Mouse (Mus musculus) inflammation-experienced regulatory T-cells, adult 6 months (primary cell): ENCODE data around the gene Prex1. TPM values are rescaled to one million over a fixed set of nuclear protein-coding genes. Genes with fewer than 3 reads are reported as not detected.

Source experiments
- ATAC-seq: one replicate; pipeline ENCODE4 v1.8.0; 2017
- polyA plus RNA-seq, 3 experiments: library from polyadenylated mRNA; unstranded; fragments of 100-300 nt; shearing (Covaris generic); gene quantifications; one replicate each; pipeline ENCODE4 v1.2.1; 2017

The Prex1 gene
- polyA plus RNA-seq, 3 experiments from 2014 or later, result 31.3 to 54.8 (median 31.8) TPM

DNA sequence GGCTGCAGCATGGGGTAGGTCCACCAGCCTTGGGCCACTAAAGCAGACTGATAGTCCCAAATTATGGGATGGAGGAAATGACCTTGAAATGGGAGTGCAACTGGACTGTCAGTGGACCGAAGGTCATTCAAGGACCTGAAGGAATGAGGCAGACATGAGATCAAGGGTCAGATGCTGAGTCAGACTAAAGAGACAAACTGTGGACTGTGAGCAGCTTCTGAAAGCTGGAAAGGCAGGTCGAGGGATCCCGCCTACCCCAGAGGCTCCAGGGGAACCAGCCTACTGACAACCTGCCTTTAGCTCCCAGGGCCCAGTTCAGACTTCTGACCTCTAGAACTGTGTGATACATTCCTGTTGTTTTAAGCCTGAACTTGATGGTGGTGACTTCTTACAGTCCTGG, 55.3 kb downstream of the Prex1 start:
- no peak for ATAC-seq

DNA sequence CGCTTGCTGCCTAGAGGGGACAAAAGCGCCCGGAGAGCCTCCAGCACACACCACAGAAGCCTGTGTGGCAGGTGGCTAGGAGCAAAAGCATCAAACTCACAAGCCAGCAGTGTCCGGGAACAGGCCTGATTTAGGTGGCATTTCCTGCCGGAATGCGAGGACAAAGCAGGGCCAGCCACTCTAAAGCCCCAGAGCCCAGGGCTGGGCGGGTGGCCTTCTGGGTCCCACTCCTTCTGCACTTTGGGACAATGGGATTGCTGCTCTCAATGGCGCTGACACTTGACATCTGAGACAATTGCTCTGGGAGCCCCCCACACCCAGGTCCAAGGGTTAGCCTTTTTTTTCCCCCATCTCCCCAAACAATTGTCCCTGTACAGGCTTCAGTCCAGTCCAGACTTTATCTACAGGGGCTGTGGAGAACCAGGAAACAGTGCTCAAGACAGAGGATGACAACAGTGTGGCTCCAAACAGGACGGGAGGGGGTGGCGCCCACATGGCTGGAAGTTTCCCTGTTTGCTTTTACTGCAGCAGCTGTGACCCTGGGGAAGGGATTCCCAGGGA, 56.1 kb downstream of the Prex1 start:
- no peak for ATAC-seq

DNA sequence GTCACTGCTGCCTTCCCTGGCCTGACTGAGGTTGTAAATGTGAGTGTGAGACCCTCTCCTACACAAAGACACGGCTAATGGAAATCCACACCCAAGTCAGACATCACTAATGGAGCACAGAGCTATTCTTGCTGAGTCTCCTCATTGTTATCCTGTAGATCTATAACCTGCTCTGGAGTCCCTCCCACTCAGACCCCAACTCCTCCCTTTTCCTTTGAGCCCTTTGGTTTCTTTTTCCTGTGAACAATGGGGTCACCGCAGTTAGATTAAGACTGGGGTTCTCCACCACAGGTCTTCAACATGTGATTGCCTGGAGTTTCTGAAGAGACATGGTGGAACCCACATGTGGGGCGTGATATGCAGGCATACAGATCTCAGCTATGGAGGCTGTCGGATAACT, 57.0 kb downstream of the Prex1 start:
- ATAC-seq, result peak; percentile 71

DNA sequence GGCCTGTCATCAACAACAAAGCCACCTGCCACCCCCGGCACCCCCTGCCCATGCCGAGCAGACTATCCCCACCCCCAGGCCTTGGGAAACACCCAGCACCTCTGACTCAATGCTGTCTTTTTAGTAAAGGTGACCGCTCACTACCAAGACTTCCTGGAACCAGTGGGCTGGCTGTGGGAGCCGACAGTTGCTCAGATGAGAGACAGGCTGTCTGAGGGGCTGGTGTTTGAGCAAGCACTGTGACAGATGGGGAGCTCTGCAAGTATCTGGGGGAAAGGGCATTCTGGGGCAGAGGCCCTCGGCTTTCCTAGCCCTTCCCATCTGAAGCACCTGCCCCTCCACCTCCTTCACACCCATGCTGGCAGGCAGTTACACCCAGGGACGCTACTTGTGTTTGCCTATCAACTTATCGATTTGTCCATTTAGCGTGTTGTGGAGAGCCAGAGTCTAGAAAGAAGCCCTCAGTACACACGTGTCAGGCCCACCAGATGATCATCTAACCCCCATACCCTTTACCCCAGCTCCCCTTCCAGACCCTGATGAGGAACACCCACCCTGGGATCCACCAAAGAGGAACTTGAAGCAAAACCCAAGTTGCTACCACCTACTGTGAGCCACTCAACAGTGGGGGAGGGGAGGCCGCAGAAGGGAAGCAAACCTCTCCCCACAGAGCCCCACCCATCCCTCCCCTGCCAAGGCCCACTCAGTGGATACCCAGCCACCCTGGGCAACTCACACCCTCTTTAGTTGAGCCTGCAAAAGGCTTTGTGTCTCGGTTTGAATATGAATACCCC, 57.7 kb downstream of the Prex1 start:
- ATAC-seq, result peak; percentile 38

DNA sequence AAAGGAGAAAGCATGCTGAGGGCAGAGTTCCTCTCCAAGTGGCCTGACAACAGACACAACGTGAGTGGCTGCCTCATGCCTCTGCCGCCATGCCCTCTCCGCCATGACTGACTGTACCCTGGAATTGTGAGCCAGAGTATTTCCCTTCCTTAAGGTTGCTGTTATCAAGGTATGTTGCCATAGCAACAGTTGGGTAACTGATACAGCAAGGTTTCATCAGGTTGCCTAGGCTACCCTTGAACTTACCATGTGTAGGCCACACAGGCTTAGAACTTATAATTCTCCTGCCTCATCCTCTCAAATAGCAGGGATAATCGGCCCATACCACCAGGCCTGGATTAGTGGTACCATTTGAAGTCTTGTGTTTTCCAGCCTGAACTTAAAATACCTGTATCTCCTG, 58.3 kb downstream of the Prex1 start:
- ATAC-seq, result no peak

DNA sequence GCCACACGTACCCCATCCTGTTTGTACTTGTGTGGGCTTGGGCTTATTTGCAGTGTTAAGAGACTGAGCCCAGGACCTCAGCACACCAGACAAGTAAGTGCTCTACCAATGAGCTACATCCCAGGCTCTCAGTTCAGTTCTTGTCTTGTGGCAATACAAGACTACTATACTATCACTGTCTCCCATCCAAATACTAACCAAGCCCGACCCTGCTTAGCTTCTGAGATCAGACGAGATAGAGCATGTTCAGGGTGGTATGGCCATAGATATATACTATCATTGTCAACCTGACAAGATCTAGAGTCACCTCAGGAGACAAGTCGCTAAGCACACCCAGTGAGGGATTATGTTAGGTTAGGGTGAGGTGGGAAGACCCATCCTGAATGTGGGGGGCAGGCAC, 58.8 kb downstream of the Prex1 start:
- no peak for ATAC-seq

DNA sequence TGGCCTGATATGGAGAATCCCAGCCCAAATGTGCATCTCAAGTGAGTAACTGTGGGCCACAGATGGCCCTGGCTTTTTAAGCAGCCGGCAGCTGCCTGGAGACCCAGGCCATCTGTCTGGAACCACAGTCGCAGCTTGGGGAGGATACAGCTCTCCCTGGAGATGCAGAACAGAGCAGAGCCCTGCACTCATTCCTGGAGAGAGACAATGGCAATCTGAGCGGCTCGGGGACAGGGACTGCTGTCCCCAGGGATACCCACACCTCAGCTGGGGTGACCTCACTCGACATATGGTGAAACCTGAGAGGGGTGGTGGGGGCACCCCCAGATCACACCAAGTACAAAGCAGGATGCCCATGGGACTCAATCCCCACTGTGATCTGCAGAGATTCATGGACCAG, 60.1 kb downstream of the Prex1 start:
- no peak for ATAC-seq

DNA sequence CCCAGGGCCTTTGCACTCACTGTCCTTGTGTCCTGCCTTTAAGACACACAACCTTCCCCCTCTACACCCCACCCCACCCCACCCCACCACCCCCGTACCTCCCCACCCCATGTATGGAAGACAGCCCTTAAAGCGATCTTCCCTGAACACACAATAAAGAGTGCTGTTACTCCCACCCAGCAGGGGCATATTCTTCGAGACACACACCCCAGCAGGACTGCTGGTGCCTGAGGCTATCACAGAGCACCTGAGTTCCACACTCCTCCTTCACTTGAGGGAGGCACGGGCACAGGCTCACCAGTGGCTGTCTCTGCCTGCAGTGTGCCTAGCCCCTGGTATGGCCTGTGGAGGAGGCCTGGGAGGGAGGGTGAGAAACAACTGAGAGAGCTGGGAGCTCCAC, 61.0 kb downstream of the Prex1 start:
- ATAC-seq, result no peak

DNA sequence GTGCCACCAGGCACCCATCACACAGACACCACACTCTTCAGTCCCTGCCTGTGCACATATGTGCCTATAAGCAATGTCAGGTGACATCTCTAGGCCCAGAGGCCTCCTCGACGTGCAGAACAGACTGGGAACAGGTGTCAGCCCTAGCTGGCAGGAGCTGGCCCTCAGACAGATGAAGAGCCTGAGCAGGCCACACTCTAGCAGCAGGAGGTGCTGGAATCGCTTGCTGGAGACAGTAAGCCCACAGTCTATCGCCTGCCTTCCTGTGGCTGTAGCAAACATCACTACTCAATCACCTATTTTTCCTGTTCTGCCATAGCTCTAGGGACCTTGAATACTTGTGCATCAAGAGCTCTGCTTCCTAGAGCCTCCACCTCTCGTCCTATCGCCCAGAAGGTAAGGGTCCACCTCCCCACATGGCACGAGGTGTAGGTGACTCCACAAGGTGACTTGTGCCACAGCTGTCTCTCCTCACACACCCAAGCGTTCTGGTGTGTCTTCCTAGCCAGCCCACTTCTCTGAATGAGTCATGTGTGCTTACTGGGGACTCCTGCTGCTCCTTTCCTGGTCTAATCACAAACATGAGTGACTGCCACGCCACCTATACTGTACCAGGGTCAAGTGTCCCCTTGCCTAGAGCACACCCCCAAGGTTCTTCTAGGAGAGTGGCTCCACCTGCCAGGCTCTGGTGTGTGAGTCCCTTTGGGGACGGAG, 62.2 kb downstream of the Prex1 start:
- peak; percentile 6 for ATAC-seq

DNA sequence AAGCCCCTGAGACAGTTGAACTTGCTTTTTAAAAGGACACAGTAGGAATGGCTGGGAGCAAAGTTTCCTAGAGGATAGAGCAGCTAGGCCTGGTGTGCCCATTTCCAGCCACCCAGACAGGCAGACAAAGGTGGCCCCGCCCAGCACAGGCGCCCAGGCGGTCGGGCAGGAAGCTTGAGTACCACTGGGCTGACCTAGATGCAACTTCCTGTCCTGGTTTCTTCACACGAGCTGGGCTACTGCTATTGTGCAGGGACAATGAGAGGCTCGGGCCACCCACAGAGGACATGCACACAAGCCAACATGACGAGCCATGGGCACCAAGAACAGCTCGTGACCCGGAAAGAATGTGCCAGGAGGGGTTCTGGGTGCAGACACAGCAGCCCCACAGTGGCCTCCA, 63.2 kb downstream of the Prex1 start:
- ATAC-seq, result peak; percentile 72

DNA sequence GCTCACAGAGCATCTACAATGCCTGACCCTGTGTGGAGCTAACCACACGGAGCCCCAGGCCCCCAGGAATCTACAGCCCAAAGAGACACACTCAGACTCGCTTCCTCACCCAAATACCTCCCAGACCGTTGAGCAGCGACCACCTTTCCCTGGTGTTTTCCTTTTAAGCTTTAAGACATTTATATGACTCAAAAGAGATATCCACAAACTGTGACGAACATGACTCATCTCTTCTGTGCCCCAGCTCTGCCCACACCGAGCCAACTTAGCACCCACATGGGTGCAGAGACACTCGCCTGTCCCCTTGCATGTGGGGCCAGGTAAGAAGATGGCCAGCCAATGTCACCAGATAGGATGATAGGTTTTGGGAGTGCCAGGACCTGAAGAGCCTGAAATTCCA, 66.4 kb downstream of the Prex1 start:
- peak; percentile 15 for ATAC-seq

DNA sequence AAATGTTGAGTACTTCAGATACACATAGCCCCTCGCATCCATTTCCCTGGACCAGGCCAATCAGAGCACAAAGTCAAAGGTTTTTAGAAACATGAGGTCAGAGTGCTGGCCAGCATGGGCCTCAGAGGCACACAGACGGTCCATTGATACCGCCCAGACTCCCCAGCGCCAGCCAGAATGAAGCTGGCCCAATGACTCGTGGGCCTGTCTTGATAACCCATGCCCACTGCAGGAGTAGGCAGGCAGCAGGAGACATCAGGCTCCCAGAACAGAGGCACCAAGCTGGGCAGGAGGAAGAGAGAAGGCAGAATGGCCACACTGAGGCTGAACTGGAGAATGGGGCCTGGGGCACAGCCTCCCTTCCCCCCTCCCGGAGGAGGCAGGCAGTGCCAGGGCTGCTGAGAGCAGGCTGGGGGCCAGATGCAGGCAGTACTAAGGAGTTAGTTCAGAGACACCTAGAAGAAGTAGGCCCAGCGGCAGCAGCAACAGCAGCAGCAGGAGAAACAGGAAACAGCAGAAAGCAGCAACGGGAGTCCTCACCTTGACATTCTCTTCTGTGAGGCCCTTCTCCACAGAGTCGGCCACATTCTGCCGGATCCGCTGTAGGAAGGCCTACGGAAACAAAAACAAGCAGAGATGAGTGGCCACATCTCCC, 67.1 kb downstream of the Prex1 start:
- ATAC-seq, result peak; percentile 27

DNA sequence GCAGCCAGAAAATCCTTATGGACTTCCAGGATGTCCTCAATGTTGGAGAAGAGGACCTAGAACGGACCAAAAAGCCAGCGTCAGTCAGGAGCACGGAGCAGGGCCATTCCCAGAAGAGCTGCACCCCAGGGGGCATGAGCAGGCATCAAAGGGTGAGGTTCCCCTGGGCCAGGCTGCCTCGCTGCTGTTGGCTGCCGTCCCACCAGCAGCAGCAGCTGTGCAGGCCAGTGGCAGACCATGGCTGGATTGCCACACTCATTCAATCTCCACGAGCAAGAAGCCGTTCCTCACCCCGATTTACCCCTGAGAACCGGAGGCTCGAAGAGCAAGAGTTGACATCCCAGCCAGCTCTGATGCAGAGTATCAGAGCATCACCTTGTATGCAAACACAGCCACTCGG, 68.8 kb downstream of the Prex1 start:
- no peak for ATAC-seq

DNA sequence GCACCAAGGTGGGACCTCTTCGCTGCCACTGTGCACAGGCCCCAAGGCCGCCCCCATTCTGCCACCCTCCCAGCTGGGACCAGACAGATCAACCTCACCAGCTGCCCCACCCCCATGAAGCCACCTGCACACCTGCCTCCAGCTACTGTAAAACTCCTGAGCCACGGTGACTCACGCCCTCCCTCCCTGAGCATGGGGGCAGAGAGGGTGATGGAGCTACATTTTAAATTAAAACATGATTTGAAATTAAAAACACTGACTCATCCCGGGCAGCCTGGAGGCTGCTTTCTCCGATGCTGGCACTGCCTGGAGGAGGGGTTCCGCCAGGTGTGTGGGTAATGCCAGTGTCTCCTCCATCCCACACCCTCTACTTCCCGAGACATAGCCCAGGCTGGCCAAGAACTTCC, 71.0 kb downstream of the Prex1 start:
- ATAC-seq, result no peak

DNA sequence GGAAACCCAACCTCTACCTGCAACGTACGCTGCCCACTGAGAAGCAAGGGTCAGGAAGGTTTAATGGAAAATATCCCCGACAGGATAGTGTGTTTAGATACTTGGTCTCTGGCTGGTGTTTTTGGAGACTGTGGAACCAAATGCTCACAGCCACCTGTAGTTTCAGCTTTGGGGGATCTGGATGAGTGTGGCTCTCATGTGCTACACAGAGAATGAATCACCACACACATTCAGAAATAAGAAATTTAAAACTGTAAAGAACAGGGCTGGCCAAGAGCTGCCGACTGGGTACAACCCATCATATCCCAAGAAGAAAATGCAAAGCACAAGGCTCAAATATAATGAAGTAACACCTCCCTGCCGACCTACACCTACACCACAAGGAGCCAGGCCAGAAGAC, 73.9 kb downstream of the Prex1 start:
- ATAC-seq, result no peak

DNA sequence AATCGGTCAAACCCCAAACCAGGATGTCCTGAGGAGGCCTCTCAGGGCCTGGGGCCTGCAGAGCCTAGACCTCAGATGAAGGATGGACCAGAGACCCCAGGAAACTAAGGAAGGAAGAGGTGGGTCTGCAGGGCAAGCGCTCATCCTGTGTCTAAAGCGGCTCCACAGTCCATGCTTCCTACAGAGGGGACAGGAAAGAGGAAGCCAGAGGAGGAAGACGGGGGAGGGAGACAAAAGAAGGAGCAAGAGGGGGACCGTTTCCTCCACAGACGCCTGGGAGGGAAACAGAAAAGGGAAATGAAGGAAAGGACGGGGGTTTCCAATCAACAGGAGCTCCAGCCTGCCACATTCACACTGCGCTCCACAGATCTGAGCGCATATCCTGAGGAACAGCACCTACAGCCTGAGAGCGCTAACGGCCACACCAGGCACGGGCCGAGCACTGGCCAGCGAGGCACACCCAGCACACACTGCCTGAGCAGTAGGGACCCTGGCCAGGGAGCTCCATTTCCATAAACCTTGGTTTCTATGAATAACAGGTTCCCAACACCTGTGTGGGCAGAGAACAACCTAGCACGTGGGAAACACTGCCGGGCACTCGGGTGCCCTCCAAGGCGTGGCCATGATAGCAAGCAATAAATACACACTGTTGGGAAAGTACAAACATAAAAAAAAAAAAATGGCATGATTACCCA, 74.5 kb downstream of the Prex1 start:
- no peak for ATAC-seq

DNA sequence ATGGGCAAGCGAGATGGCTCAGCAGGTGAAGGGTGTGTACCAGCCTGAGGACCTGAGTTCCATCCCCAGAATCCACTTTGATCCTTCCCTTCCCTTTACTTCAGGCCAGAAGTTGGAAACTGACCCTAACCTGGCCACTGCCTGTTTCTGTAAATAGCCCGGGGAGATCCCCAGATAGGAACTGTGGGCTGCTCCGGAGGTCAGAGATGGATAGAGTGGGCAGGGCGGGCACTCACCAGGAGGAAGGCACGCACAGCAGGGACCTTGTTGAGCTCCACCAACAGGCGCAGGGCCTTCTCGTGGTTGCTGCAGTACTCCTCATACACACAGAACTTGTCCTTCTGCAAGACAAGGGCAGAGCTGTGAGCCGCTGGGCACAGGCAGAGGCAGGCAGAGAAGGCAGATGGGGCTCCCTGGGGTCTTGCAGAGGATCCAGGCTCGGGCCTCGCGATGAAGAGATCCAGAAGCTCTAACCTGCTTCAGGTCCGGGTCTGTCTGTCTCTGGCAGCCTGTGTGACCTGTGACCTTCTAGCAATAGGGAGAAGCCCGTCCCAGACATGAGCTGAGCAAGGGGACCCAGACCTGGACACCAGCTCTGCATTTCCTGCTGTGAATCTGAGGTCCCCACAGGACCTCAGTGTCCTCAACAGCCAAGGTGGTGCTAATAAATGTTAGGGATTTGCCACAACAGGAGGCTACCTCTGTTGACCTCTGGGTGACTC, 75.4 kb downstream of the Prex1 start:
- no peak for ATAC-seq

DNA sequence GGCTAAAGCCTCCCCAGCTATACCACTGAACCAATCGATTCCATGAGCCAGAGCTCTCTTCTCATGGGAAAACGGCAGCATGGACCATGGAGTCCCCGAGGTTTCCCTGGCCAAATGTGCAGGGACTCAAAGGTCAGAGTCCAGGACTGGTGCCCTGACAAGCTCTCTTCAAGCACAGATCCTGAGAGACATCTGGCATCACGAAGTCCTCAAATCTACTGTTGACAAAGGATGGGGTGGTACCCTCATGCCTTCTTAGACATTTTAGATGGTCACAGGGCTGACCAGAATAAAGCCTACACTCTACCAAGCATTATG, 76.0 kb downstream of the Prex1 start:
- ATAC-seq, result no peak

DNA sequence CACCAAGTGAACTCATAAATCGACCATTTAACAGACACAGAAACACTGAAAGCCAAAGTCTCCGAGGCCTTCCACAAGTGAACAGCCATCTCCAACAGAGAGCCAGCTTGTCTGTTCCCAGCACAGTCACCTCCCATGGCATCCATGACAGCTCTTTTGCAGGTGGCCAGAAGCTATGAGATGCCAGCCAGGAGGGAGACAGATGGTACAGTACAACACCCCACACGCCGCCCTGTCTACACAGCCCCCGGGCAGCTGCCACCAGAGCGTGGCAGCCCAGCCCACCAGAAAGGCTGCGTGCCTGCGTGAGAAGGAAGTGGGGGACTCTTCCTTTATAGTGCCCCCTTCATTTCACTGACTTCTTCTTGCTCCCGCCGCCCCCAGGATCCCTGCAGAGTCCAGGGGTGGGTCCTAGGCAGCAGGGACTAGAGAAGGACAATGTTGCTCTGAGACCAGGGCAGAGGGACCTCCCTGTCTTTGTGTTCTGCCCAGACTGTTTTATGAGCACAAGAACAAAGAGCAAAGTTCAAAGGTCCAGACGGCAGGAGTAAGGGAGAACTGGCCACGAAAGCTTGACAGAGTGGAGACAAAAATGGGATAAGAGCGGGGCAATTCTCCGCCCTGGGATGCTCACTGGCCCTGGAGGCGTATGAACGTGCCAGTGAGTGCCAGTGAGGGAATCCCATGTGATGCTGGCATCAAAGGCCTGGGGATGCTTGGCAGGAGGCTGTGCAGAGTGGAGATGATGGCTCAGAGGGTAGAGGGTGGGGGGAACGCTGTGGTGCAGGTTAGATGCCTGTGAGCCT, 76.6 kb downstream of the Prex1 start:
- ATAC-seq, result no peak

DNA sequence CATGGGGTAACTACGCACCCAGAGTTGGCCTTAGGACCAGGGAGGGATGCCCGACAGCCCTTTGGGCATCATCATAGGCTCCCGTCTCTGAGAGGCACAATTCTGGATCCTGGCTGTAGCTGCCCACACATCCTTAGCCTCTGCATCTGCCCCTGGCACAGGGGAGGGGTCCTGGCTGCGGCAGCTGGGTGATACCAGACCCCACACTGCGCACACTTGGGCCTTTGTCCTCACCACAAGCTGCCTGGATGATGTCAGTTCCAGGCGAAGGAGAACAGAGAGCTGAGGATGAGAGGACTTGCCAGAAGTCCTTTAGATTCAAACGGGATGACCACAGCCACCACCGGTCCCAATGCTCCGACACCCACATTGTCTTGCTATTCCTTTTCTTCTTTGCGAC, 78.1 kb downstream of the Prex1 start:
- no peak for ATAC-seq

DNA sequence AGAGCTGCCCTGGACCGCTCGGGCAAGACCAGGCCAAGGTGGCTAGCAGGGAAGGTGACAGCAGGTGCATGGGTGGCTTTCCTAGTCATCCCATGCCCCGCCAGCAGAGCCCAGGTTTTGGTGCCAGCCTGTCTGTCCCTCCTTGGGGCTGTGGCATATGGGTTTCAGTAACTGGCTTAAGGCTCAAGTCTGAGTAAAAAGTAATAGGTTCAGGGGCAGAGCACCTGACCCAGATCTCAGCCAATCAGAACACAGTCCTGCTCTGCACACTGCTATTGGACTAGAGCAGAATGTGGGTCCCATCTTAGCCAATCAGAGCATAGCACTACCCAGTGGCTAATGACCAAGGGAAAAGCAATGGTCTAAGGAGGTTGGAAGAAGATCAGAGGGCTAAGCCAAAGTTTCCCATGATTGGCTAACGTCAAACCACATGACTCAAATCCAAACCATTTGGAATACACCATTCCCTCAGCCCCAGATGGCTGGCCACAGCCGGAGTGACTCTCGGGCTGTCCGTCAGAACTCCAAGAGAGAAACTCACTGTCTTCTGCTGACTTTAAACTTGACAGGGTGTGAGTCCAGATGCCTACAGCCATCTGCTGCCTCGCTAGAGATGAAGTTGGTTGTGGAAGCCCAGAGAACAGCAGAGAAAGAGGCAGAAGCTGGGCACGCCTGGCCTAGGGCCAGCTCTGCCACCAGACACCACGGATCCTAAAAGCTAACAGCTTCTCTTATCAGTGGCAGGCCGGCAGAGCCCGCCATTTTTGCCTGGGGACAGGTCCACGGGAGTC, 80.9 kb downstream of the Prex1 start:
- ATAC-seq, result no peak
